Mouse (Mus musculus): ENCODE measurements around the gene Cflar.
"Not testable (repeated sequence)": the region's sequence is repeated elsewhere in the genome, so short reads cannot be mapped to it uniquely, and the experiment has no call there.

Gene Cflar

GRCm38 (mm10) chr1:58711365-58712016 is at the start of gene Cflar:
Cflar (plus strand) TSS chr1:58711508.
- DNase-seq: peak; percentile 60

DNA sequence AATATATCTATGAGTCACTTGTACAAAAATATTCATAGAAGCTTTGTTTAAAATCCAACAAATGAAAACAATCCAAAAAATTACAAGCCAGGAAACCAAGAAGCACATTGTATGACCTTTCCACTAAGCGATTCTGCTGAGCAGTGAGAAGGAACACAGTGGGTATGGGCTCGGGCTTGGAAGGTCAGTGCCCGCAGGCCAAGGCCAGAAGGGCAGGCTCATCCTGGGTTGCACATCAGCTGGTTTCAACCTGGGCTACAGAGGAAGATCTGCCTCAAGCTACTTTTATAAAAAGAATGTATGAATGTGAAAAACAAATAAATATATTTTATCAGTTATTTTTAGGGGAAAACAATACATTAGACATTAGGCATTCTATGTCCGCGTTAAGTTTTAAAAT is 48.6 kb upstream of the Cflar start:
- not testable (repeated sequence) for DNase-seq

- DNase-seq: not testable (repeated sequence)
Measured at GRCm38 (mm10) chr1:58663365-58663764, 47.9 kb upstream of the Cflar start.

DNA sequence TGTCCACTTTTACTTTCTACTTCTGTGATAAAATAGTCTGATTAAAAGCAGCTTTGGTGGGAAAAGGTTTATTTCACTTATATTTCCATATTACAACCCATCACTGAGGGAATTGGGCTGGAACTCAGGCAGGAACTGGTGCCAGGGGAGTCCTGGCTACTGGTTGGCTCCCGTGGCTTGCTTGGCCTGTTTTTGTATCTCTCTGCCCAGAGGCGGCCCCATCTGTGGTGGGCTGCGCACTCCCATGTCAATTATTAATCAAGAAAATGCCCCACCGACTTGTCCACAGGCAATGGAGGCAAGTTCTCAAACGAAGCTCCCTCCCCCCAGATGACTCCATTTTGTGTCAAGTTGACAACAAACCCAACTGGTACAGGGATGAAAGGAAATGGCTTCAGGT is 43.1 kb upstream of the Cflar start:
- no peak for DNase-seq

GRCm38 (mm10) chr1:58669635-58670034 is 41.7 kb upstream of the Cflar start:
- DNase-seq: not testable (repeated sequence)

- DNase-seq: no peak
Measured at GRCm38 (mm10) chr1:58672116-58672515, 39.2 kb upstream of the Cflar start.

DNA sequence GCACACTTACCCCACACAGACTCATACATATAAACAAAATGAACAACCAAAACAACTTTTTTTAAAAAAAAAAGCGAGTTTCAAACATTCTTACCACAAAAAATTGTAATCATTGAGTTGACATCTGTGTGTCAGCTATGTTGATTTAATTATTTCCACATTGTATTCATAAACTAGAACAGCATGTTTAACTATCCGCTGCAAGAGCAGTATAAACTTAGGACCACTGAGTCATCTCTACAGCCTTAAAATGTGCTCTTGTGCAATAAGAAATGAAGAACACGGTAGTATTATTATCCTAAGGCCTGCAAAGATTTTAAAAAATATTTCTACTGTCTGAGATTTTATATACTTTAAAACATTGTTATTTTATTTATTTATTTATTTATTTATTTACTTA is 36.3 kb upstream of the Cflar start:
- no peak for DNase-seq

DNA sequence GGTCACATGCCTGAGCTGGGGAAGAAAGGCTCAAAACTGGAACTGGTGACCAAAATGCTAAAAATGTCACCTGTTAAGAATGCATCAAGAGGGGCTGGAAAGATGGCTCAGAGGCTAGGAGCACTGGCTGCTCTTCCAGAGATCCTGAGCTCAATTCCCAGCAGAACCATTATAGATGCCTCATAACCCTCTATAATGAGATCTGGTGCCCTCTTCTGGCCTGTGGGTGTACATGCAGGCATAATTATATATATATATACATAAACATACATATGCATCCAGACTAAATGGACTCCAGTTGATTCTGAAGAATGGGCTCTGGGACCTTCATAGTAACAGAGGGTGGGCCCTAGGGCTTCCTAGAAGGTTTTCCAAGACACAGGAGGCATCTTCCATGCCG is 33.7 kb upstream of the Cflar start:
- no peak for DNase-seq

DNA sequence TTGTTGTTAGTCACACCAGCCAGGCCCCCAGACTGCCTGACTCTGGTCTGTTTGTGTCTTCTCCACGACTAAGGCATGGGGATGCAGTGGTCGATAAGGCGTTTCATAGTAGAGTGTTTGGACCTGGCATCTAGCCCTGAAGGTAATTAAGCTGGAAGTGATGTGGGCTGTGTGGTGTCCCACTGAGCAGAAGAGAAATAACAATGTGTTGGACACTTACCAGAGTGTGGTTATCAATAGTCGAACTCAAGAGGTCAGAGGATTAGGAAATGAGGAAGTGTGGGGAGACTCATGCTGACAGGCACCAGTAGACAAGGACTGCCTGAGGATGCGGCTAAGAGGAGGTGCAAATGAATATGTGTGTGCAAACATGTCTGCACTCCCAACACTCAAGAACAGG is 32.9 kb upstream of the Cflar start:
- not testable (repeated sequence) for DNase-seq

- DNase-seq: no peak
Measured at GRCm38 (mm10) chr1:58689426-58689825, 21.9 kb upstream of the Cflar start.

GRCm38 (mm10) chr1:58690006-58690744 is 21.1 kb upstream of the Cflar start:
- no peak for DNase-seq

DNA sequence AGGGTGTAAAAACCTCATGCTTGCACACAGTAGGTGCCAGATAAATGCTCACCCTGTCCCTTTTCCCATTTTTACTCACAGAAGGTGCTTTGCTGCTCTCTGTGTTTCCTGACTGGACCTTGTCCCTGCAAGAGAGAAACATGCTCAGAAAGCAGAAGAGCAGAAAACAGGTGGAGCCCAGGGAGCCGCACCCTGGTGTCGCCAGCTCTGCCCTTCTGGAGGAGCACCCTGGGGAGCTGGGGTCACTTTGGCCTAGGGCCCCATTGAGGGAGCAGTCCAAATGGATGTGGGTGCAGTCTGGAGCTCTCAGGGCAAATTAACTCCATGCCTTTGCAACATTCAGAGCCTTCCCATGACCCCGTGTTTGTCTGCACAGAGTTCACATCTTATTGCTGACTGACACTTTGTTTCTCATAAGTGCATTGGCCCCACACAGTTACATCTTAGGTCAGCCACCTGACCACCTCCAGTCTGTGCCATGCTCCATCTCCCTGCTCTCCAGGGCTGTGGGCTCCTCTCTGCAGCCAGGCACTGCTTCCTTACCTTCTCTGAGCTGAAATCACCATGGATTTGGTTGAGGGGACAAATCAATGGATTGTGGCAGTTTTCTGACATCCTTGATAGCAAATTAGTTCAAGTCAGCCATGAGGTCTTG is 20.3 kb upstream of the Cflar start:
- not testable (repeated sequence) for DNase-seq

DNA sequence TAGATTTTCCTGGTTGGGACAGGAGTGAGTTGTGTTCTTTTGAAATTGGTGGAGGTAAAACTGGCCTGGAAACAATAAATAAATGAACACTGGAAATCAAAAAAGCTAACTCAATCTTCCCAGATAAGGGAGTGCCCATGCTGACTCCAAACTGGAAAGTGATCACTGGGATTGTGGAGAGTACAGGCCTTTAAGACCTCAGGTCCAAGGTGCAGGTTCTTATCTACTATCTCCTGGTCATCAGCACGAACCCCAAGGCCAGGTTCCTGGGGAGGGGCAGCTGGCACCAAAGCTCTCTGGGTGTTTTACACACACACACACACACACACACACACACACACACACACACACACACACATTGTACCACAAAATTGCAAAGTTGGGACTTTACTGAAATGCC is 19.6 kb upstream of the Cflar start:
- DNase-seq: not testable (repeated sequence)

DNA sequence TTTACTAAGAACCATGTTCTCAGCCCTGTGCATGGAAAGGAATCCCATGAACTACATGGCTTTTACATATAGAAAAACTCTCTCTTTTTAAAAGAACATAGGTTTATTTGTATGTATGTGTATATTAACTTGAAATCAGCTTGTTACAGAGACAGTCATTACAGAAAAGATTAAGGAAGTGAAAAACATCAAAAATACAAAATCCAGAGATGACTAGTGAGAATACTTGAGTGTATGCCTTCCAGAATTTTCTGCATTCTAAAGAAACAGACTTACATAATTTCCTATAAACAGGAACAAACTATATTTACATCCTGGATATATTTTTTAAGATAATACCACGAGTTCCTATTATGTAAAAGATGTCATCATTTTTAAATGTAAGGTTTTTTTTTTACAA is 17.6 kb upstream of the Cflar start:
- no peak for DNase-seq

- DNase-seq: not testable (repeated sequence)
Measured at GRCm38 (mm10) chr1:58695810-58696209, 15.5 kb upstream of the Cflar start, which contains the start of gene Als2cr12. Als2cr12 (minus strand) TSS chr1:58695989.

GRCm38 (mm10) chr1:58697607-58698006 is 13.7 kb upstream of the Cflar start:
- not testable (repeated sequence) for DNase-seq

- DNase-seq: no peak
Measured at GRCm38 (mm10) chr1:58698781-58699180, 12.5 kb upstream of the Cflar start.

- DNase-seq: no peak
Measured at GRCm38 (mm10) chr1:58699988-58700387, 11.3 kb upstream of the Cflar start.

DNA sequence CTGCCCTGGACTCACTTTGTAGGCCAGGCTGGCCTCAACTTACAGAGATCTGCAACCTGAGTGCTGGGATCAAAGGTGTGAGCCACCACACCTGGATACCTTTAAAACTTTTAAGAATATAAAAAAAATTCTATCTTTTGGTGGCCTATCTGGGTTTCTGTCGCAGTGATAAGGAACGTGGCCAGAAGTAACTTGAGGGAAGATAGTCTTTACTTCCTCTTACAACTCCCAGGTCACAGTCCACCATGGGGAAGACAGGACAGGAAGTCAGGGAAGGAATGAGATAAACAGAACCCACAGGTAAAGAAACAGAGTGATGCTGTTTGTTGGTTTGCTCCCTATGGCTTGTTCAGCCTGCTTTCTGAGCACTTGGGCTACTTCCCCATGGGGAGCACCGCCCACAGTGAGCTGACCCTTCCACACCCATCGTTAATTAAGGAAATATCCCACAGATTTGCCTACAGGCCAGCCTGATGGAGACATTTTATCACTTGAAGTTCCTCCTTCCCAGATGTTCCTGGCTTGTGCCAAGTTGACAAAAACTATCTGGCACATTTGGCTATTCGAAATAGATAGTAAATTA is 10.6 kb upstream of the Cflar start:
- not testable (repeated sequence) for DNase-seq

DNA sequence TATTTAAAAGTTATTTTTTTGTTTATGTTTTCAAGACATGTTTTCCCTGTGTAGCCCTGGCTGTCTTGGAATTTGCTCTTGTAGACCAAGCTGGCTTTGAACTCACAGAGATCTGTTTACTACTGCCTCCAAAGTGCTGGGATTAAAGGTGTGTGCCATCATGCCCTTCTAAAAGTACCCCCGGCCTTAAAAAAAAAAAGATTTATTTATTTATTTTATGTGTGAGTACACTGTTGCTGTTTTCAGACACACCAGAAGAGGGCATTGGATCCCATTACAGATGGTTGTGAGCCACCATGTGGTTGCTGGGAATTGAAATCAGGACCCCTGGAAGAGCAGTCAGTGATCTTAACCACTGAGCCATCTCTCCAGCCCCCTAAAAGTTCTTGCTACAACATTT is 1.3 kb upstream of the Cflar start:
- not testable (repeated sequence) for DNase-seq

DNA sequence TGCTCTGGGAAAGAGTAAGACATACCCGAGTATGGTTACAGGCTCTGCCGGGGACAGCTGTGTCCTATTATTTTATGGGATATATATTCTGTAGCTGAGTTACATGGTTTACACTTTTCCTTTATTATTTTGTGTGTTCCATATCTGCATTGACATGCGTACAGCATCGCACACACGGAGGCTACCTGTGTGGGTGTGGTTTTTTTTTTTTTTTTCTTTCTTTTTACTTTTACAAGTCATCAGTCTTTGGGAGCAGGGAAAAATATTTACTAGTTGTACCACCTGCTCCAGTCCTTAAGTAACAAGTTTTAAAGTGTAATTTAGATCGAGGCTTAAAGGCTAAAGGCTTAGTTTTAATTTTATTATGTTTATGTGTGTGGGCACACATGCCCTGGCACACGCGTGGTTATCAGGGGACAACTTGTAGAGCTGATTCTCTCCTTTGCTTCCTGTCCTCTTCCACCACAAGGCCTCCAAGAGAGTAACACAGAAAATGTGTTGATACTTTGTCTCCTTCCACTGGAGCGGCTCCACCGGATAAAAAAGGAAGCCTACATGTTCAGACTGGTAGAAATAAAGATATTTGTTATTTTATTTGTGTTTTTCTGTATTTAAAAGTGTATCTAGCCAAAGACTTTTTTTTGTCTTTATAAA is 470 bp upstream of the Cflar start:
- no peak for DNase-seq

DNA sequence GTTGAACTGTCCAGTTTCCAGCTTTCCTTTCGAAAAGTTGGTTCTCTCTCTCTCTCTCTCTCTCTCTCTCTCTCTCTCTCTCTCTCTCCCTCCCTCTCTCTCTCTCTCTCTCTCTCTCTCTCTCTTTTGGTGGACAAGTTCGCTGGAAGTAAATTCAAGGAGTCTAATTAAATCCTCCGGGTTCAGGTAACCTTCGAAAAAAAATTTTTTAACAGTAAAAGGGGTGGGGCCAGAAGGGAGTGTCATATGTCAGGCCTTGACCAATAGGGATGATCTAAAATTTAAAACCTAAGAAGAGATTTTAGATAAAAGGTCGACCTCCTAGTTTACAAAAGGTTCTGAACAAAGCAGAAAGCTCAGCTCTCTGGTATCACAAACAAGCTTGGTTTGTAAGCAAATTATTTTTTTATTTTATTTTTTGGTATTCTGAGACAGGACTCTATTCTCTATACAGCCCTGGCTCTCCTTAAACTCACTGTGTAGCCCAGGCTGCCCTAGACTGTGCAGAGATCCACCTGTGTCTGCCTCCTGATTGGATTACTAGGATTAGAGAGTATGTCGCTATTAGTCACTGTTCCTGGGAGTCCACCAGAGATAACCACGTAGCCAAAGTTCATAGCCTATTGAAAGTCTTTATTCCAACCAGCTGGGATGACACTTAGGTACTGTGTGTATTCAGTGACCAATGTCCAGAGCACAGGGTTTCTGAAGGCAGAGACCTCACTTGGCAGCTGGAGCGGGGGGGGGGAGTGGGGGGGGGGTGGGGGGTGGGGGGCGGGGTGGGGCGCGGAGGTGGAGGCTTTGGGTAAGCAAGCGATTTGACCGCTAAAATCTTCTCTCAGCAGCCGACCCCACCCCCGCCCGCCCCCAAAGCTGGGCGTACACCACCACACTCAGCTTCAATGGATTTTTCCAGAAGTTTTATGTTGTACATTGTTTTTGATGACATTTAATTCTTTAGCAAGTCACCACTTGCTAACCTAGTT is 1.1 kb downstream of the Cflar start:
- no peak for DNase-seq

All from right cerebral cortex, postnatal 25 days (tissue).